Mouse (Mus musculus) embryonic stem cell, embryonic (primary cell): ENCODE results near the gene Haao.

Experiments used
- CTCF ChIA-PET, 4 experiments: fragments of 300-600 bp in 2 of 4; fragments of 350-600 bp in 2 of 4; sonication (Branson Sonifier 250); formaldehyde crosslinking; loops; one replicate each; lab custom pipeline; 2022; ENCODE audit warnings: inconsistent platforms in 2 of 4; lab: Charles Lee
- POLR2A ChIA-PET, 4 experiments: fragments of 300-600 bp in 2 of 4; fragments of 350-600 bp in 2 of 4; sonication (Branson Sonifier 250); formaldehyde crosslinking; loops; one replicate each; lab custom pipeline; 2022; ENCODE audit warnings: antibody characterized with exemption in 4 of 4, inconsistent platforms in 1 of 4; lab: Charles Lee

Haao gene

DNA sequence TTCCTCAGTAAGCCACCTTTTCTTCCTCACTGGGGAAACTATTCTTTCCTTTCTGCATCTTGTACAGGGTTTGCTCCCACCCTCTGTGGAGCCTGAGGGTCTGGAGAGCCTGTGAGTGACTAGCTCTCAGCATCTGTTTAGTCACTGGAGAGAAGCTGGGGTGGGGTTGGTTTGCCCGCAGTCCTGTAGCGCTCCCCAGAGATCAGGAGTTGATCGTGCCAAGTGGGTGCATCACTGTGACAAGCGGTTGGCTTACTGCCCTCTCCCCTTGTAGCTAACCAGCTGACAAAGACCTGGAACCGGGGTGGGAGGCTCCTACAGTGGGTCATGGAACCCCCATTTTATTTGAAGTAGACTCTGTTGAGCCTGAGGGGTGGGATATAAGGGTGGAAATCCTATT lies 27.1 kb downstream of the Haao start:
- ChIA-PET CTCF (interaction anchor here in 1 of 4 experiments (1.1 kb wide), 2 partner anchors 12 to 19 kb away, joined by 3 read pairs; no protein-coding TSS in a partner anchor), POLR2A (interaction anchor here in 2 of 4 experiments (0.5 to 0.6 kb wide), 2 partner anchors 508 to 541 kb away, joined by 3 to 10 read pairs; no protein-coding TSS in a partner anchor)

DNA sequence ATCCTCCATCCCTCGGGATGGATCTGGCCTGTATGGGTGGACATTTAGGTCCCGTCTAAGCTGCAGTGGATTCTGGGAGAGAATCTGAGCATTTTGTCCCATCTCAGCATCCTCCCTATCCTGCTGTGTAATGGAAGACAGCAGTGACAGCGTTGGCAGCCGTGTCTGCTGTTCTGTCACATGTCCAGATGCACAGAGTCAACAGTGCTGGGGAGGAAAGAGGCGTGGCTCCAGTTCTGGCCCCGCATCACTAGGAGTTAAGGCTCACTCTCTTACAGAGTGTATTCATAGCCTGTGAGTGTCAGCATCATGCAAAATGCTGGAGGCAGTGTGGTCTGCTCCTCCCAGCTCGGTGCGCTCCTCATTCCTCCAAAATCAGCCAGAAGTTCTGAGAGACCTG lies 28.3 kb downstream of the Haao start:
- POLR2A ChIA-PET: no interaction called here
- CTCF ChIA-PET: interaction anchor here in 3 of 4 experiments (1.0 to 1.9 kb wide), 3 partner anchors 11 kb away, joined by 4 to 8 read pairs (median 7); no protein-coding TSS in a partner anchor

DNA sequence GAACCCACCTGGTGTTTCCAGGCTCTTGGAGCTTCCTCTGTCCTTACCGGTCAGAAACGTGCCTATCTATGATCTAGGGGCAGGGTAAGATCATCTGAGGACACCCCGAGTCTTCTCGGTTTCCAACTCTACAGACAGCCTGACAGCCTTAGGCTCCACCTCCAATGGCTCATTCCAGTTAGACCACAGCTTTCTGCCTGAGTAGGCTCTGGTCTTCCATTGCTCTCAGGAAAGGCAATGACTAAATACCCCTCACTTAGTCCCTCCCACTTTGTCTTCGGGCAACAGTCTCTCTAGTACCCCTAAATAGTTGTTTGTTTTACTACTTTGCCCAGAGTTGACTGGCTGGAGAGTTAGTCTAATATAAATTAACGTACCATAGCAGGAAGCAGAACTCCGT lies 30.8 kb downstream of the Haao start:
- POLR2A ChIA-PET: interaction anchor here in 1 of 4 experiments (0.5 to 1.3 kb wide), 2 partner anchors 193 to 366 kb away, joined by 3 to 4 read pairs; no protein-coding TSS in a partner anchor
- CTCF ChIA-PET: interaction anchor here in 2 of 4 experiments (0.9 to 1.1 kb wide), 3 partner anchors 9 to 177 kb away, joined by 3 read pairs; no protein-coding TSS in a partner anchor

DNA sequence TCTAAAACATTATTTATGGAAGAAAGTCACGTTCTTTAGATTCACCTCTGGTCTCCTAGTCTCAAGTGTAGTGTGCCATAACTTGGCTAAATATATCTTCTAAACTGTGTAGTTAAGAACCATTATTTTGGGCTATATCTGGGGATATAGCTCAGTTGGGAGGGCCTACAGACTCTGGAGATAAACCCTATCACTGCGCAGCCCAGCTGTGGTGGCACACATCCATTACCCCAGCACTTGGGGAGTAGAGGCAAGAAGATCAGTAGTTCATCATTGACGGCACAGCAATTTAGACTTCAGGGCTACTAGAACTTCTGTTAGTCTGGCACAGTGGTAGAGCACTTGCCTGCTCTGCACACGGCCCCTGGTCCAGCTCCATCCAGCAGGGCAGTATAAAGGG lies 34.7 kb downstream of the Haao start:
- ChIA-PET POLR2A (interaction anchor here in 1 of 4 experiments (1.3 kb wide), 1 partner anchor 9 kb away, joined by 3 read pairs; no protein-coding TSS in a partner anchor), CTCF (no interaction called here)

DNA sequence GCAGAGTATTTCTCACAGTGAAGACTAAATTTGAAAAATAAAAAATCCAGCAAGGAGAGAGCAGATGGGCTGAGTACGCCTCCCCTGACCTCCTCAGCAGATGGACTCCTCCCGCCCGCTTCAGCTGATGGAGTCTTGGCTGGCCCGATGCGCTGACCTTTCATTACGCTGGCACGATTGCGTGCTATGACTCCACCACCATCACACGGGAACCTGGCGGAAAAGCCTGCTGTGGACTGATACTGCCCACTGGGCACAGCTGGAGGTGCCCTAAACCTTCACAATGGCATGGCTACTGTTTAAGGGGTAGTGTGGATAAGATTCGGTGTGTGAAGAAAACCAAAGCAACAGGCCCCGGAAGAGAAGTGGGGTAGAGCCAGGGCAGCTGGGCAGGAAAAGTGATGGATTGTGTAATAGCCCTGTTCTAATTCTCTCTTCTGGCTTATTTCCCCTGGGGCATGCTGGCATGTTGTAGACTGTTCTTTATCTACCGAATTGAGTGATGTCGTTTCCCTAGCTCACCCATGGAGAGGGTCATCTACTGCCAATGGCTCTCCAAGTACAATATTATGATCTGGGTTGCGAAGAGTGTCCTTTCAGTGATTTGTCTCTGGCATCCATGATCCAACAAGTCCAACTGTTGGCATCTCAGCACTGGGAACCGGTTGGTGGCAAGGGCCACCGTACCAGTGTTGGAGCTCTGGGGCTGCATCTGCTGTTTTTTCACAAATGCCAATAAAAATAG lies 35.4 kb downstream of the Haao start:
- POLR2A ChIA-PET: interaction anchor here in 1 of 4 experiments (0.8 to 1.3 kb wide), 2 partner anchors 8 to 57 kb away, joined by 3 read pairs; no protein-coding TSS in a partner anchor
- CTCF ChIA-PET: interaction anchor here in 2 of 4 experiments (0.6 to 0.8 kb wide), 2 partner anchors 167 to 325 kb away, joined by 6 to 14 read pairs; no protein-coding TSS in a partner anchor

DNA sequence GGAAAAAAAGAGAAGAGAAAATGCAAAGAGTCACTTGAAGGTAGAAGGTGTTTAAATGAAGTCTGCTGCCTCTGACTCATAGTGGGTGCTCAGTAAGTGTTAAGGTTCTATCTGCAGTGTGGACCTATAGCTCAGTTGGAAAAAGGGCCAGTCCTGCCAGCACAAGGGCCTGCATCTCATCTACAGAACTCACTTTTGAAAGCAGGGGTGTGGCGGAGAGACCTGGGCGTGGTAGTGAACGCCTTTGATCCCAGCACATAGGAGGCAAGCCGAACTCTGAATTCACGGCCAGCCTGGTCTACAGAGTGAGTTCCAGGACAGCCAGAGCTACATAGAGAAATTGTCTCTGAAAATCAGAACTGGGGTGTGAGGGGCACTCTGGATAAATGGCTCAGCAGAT lies 37.5 kb downstream of the Haao start:
- ChIA-PET CTCF (interaction anchor here in 2 of 4 experiments (0.7 to 1.7 kb wide), 2 partner anchors 171 to 533 kb away, joined by 3 to 14 read pairs; no protein-coding TSS in a partner anchor), POLR2A (interaction anchor here in 2 of 4 experiments (1.0 to 1.6 kb wide), 2 partner anchors 12 to 21 kb away, joined by 3 to 7 read pairs; no protein-coding TSS in a partner anchor)

DNA sequence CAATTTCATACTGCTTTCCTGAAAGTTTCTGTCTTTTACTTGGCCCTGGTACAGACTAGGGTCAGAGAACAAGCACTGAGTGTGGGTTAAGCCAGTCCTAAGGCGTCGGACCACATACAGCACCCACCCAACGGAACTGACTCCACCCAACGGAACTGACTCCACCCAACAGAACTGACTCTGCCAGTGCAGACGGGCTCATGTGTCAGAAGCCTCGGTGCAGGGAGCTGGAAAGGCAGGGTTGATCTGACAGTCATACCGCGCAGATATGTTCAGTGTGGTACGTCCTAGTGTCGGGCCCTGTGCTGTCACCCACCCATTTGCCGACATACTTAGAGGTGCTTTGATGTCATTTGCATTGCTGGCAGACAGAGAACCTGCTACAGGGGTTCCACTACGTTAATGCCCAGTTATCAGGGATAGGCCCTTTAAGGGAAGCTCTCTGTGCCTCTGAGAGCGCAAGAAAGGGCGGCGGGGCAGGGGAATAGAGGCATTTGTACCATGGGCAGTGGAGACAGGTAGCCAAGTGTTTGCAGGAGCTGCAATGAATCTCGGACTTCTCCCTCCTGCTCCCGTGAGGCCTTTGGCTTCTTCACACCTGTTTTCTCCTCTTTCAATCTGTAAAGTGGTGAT lies 38.5 kb downstream of the Haao start:
- ChIA-PET CTCF (interaction anchor here (0.5 to 2.3 kb wide), 17 partner anchors 9 to 532 kb away, joined by 3 to 12 read pairs (median 4); no protein-coding TSS in a partner anchor), POLR2A (interaction anchor here in 3 of 4 experiments (0.6 to 2.3 kb wide), 11 partner anchors 11 to 200 kb away, joined by 3 to 8 read pairs (median 5); no protein-coding TSS in a partner anchor)

DNA sequence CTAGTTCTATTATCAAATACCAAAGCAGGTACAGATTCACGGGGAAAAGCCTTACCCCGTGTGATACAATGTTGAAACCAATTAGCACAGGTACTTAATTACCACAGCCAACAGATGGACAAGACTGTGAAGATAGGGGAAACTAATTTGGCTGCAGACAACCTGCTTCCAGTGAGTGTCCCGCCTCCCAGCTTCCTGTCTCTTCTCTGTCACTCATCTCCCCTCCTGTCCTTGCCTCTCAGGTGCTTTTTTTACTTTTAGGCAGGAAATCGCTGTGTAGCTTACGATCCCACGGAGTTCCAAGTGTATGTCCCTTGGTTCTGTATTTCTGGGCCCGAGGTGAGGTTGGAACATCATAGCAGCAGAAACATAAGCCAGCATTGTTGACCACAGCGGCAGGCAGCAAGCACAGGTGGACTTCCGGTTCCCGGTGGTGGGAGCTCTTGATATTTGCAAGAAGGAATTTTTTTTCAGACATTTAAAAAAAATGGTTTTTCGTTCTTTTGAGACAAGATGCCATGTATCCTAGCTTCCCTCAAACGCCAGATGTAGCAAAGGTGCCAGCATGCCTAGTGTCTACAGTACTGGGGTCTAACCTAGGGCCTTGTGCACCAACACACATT lies 39.2 kb downstream of the Haao start:
- CTCF ChIA-PET: interaction anchor here (0.5 to 2.3 kb wide), 40 partner anchors 8 to 531 kb away, joined by 3 to 12 read pairs (median 4); partner anchors contain the start of gene Haao (in 1 of the 4)
- POLR2A ChIA-PET: interaction anchor here in 3 of 4 experiments (0.7 to 2.3 kb wide), 24 partner anchors 11 to 199 kb away, joined by 3 to 8 read pairs (median 4); no protein-coding TSS in a partner anchor

DNA sequence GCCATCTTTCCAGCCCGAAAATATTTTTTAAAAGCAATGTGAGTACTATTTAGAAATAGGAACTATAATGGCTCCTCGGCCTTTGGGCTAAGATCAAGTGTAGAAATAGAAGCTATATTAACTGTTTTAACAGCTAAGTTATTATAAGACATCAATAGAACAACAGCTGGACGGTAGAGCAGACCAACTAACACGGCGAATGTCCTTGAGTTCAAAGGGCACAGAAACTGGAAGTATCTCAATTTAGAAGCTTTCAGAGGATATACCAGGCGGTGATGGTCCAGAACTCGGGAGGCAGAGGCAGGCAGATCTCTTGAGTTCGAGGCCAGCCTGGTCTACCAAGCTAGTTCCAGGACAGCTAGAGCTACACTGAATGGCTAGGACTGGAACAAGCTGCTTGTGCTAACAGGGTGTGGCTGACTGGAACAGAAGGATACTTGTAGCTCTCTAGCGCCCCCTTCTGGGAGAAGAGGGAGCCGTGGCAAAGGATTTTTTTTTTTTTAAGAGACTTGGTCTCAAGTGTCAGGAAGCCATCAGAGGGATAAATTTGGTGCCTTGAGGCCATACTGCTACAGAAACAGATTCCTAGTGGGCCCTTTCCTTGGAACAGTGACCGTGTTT lies 39.9 kb downstream of the Haao start:
- ChIA-PET POLR2A (interaction anchor here in 3 of 4 experiments (0.6 to 2.3 kb wide), 28 partner anchors 15 to 512 kb away, joined by 3 to 8 read pairs (median 3); no protein-coding TSS in a partner anchor), CTCF (interaction anchor here (0.5 to 2.3 kb wide), 69 partner anchors 9 to 983 kb away, joined by 3 to 12 read pairs (median 4); partner anchors contain the start of gene Haao (in 1 of the 4))

DNA sequence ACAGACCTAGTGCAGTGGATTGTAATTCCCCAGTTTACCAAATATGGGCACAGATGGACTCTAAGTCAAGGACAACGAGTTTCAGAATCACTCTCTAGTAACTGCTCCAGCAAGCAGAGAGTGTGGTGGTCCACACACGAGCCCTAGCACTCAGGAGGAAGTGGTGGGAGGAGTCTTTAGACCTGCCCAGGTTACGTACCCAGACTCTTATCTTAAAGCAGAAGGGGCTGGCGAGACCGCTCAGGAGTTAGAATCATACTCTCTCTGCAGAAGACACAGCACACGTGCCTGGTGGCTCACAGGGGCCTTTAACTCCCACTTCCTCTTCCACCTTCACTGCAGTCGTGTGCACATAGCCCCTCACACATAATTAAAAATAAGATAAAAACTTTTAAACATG lies 40.4 kb downstream of the Haao start:
- ChIA-PET CTCF (interaction anchor here (0.5 to 2.3 kb wide), 63 partner anchors 9 to 984 kb away, joined by 3 to 12 read pairs (median 4); no protein-coding TSS in a partner anchor), POLR2A (interaction anchor here in 3 of 4 experiments (0.6 to 1.8 kb wide), 20 partner anchors 14 to 512 kb away, joined by 3 to 7 read pairs (median 3); no protein-coding TSS in a partner anchor)

DNA sequence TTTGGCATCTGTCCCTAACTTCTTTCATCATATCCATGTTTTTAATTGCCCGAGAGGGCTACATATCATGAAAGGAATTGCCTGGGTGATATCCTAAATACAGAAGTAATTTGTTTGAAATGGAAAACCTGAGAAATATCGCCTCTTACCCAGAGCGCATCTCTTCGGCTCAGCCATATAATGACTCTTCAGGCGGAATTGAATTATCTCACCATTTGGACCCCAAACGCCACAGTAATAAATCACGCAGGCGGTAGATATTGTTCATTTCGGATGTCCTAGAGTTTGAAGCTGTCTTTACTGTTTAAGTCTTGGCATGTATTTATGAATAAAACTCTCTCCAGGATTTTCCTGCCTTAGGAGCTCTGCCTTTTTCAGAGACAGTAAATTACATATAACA lies 42.7 kb downstream of the Haao start:
- CTCF ChIA-PET: interaction anchor here in 1 of 4 experiments (1.0 to 1.4 kb wide), 3 partner anchors 14 to 166 kb away, joined by 3 to 4 read pairs (median 3); no protein-coding TSS in a partner anchor

DNA sequence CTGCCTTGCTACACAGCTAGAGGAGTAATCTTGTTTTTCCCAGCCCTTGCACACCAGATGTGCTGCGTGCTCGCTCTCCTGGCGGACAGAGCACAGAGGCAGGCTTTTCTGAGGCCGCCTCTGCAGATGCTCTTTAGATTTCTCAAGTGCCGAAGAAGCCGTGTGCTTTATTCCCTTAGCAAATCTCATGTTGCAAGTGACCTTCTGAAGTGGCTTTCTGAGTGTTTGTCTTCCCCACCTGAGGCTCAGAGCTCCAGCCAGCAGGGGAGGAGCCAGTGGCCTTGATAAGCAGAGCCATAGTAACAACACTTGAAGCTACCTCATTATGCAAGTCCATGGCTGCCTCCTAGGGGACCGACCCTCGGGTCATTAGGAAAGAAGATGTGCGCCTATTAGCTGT lies 43.8 kb downstream of the Haao start:
- POLR2A ChIA-PET: interaction anchor here in 3 of 4 experiments (0.6 to 1.7 kb wide), 11 partner anchors 9 to 219 kb away, joined by 3 to 6 read pairs (median 4); no protein-coding TSS in a partner anchor
- CTCF ChIA-PET: interaction anchor here in 2 of 4 experiments (0.6 to 1.4 kb wide), 5 partner anchors 13 to 165 kb away, joined by 3 to 4 read pairs (median 3); no protein-coding TSS in a partner anchor

More for the DNA sequence above, 42.7 kb downstream of the Haao start:
- POLR2A ChIA-PET: interaction anchor here in 2 of 4 experiments (1.0 to 1.7 kb wide), 8 partner anchors 8 to 174 kb away, joined by 3 to 6 read pairs (median 3); no protein-coding TSS in a partner anchor

DNA sequence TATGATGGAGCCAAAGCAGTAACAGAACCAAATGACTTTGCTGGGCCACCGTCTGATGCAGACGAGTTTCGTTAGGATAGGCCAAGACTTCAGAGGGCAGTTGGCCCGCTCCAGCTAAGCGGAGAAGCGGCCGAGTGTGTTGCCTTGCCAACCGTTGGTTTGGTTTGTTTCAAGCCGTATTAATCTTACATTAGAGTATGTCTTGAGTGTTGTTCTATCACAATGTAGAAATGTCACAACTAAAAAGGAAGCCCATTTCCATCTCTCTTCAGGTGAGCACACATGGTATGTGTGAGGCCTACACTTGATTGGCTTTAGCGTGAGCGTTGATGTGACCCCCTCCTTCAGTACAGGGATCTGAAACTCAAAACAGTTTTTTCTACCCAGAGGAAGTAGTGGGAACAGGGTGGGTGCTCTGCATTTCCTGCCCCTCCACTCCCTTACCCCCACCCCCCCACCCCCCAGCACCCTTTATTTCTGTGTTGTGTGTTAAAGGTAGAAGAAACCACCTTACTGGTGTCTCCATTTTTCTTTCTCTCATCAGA lies 48.2 kb downstream of the Haao start:
- CTCF ChIA-PET: interaction anchor here in 1 of 4 experiments (2.3 kb wide), 1 partner anchor 9 kb away, joined by 9 read pairs; no protein-coding TSS in a partner anchor
- POLR2A ChIA-PET: interaction anchor here in 1 of 4 experiments (0.9 kb wide), 1 partner anchor 327 kb away, joined by 4 read pairs; no protein-coding TSS in a partner anchor

DNA sequence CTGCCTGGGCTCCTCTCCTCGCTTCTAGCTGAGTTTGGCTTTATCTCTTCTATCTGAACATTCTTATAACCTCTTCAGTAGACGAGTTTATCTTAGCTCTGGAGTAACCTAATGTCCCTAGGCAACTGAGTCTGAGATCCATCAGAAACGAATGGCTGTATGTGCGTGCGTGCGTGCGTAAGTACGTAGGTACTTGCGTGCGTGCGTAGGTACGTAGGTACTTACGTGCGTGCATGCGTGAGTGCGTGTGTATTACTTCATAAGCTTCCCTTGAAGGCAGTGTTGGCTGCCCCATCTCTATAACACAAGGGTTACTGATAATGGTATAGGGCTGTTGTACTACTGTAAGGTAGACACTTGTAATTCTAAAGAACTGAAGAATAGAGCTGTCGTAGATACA lies 52.6 kb downstream of the Haao start:
- POLR2A ChIA-PET: interaction anchor here in 3 of 4 experiments (0.5 to 2.7 kb wide), 7 partner anchors 9 to 507 kb away, joined by 3 to 8 read pairs (median 4); no protein-coding TSS in a partner anchor
- CTCF ChIA-PET: interaction anchor here in 2 of 4 experiments (0.5 to 1.1 kb wide), 4 partner anchors 13 to 170 kb away, joined by 3 read pairs; no protein-coding TSS in a partner anchor

DNA sequence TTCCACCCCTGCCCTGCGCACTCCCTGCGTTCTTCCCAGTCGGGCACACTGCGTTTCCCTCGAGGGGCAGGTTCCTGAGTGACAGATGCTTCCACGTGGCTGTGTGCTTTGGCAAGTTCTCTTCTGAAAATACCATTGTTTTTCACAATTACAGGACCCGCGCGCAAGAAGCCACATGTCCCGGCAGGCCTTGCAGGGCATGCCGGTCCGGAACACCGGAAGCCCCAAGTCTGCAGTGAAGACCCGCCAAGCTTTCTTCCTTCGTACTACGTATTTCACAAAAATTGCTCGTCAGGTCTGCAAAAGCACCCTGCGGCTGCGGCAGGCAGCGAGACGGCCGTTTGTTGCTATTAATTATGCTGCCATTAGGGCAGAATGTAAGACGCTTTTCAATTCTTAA lies 55.4 kb downstream of the Haao start:
- ChIA-PET CTCF (interaction anchor here in 1 of 4 experiments (2.2 kb wide), 1 partner anchor 16 kb away, joined by 5 read pairs; no protein-coding TSS in a partner anchor), POLR2A (interaction anchor here in 2 of 4 experiments (0.8 to 1.6 kb wide), 5 partner anchors 14 to 80 kb away, joined by 3 to 4 read pairs (median 3); no protein-coding TSS in a partner anchor)

DNA sequence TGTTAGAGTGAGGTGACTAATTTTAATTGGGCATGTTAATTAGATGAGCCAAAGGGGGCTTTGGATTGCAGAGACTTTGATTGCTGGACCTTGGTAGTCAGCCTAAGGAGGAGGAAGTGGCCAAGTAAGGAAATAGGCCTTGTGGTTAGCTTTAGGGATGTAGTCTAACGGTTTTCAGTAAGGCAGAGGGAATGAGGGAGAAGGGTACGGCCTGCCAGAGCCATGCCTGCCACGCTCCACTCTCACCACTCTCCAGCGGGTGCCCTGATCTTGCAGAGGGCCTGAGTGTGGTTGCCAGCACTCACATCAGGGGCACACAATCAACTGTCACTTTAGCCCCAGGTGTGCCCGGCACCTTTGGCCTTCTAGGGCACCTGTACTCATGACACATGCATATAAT lies 57.6 kb downstream of the Haao start:
- ChIA-PET CTCF (no interaction called here), POLR2A (interaction anchor here in 1 of 4 experiments (0.6 to 1.2 kb wide), 2 partner anchors 8 to 214 kb away, joined by 3 to 6 read pairs; no protein-coding TSS in a partner anchor)
